Mouse (Mus musculus) neural tube, embryonic 11.5 days (tissue): ENCODE measurements at regions not wholly inside any gene's neighbourhood (a gene's known extent, or its start where the extent isn't known, plus 50 kb on each side); places are given as distances from the start of the nearest gene placed in this dataset.
A peak's percentile ranks its signal among the peaks of the same experiment; 100 is the strongest.

Experiments used
- ATAC-seq: fragments of 200-750 bp; cut with Nextera tagmentation; 2 replicates; pipeline ENCODE4 v1.8.0; 2017; ENCODE audit warnings: moderate number of reproducible peaks, mild to moderate bottlenecking, moderate TSS enrichment, moderate library complexity; ENCODE audit not compliant: insufficient read depth, low FRiP score, low TSS enrichment
- DNase-seq: peaks from one replicate; pipeline ENCODE4 v3.0.0-alpha.2; 2015; ENCODE audit warnings: low spot score
- H3K27ac ChIP-seq: fragments of 300-500 bp; sonication (generic); 2 replicates; pipeline ENCODE4 v1.5.1; 2014; ENCODE audit warnings: low read depth, mild to moderate bottlenecking, low read length
- H3K27me3 ChIP-seq: fragments of 300-500 bp; sonication (generic); 2 replicates; pipeline ENCODE4 v1.6.1; 2014; ENCODE audit warnings: mild to moderate bottlenecking, low read length, mixed read lengths; ENCODE audit not compliant: control insufficient read depth, insufficient read depth
- H3K36me3 ChIP-seq: fragments of 300-500 bp; sonication (generic); 2 replicates; pipeline ENCODE4 v1.6.1; 2014; ENCODE audit warnings: mild to moderate bottlenecking, low read length, moderate library complexity, mixed read lengths; ENCODE audit not compliant: control insufficient read depth, insufficient read depth
- H3K4me1 ChIP-seq: fragments of 300-500 bp; sonication (generic); 2 replicates; pipeline ENCODE4 v1.6.1; 2014; ENCODE audit warnings: low read length, mixed read lengths; ENCODE audit not compliant: control insufficient read depth, insufficient read depth
- H3K4me2 ChIP-seq: fragments of 300-500 bp; sonication (generic); 2 replicates; pipeline ENCODE4 v1.6.1; 2014; ENCODE audit warnings: low read depth, mild to moderate bottlenecking, moderate library complexity
- H3K4me3 ChIP-seq: fragments of 300-500 bp; sonication (generic); 2 replicates; pipeline ENCODE4 v1.5.1; 2014; ENCODE audit warnings: low read depth, low read length
- H3K9ac ChIP-seq: fragments of 300-500 bp; sonication (generic); 2 replicates; pipeline ENCODE4 v1.6.1; 2014; ENCODE audit warnings: mild to moderate bottlenecking, low read length
- H3K9me3 ChIP-seq: fragments of 300-500 bp; sonication (generic); 2 replicates; pipeline ENCODE4 v1.6.1; 2016; ENCODE audit warnings: low read length; ENCODE audit not compliant: control insufficient read depth
- WGBS: fragments of 180-500 bp; shearing (Covaris S2); extraction: QIAGEN DNeasy Blood & Tissue Kit; methylation state at CpG from one replicate; pipeline ENCODE4 v1.1.7; 2014; 5-methylcytosine and 5-hydroxymethylcytosine counted together

- Histone ChIP-seq H3K9me3 (no peaks in the 10 kb centered on the region), H3K9ac (no peak overlapping the region), H3K36me3 (no peaks in the 10 kb centered on the region), H3K27me3 (no peaks in the 10 kb centered on the region), H3K27ac (no peak overlapping the region), H3K4me2 (no peak overlapping the region), H3K4me3 (no peak overlapping the region), H3K4me1 (no peaks in the 10 kb centered on the region)
- 91% methylated on average over 1 of the region's 1 CpGs for WGBS
- ATAC-seq (no peak), DNase-seq (no peak)
Observed at GRCm38 (mm10) chr3:147825337-147825736, 973.2 kb downstream of the Ttll7 start.

DNA sequence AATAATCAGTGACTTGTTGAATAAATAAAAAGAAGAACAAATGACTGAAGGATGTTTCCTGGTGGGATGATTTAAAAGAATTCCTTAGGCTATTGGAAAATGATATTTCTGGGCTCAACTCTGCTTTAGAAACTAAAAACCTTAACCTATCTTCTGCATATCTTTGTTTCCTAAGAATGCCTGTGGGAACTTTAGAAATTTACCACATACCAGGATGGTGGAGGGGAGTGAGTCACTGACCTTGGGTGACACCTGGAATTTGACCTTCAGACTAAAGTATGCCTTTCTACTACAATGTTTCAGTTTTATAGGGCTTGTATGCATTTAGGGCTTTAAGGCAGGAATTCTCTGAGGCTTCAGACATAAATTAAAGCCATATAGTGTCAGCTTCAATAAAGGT, 972.3 kb downstream of the Ttll7 start:
- no peak for ATAC-seq

GRCm38 (mm10) chr3:147814080-147814650, 962.0 kb downstream of the Ttll7 start:
- Histone ChIP-seq H3K27me3 (no peaks in the 10 kb centered on the region), H3K27ac (no peak overlapping the region), H3K36me3 (no peaks in the 10 kb centered on the region), H3K9ac (no peak overlapping the region), H3K9me3 (no peaks in the 10 kb centered on the region), H3K4me2 (no peak overlapping the region), H3K4me1 (no peaks in the 10 kb centered on the region), H3K4me3 (no peak overlapping the region)
- DNase-seq (no peak), ATAC-seq (no peak)

More for the DNA sequence above, 972.3 kb downstream of the Ttll7 start:
- Histone ChIP-seq H3K4me1 (no peaks in the 10 kb centered on the region), H3K27me3 (no peaks in the 10 kb centered on the region), H3K9me3 (no peaks in the 10 kb centered on the region), H3K36me3 (no peaks in the 10 kb centered on the region), H3K4me2 (no peak overlapping the region), H3K9ac (no peak overlapping the region), H3K27ac (no peak overlapping the region), H3K4me3 (no peak overlapping the region)
- DNase-seq: no peak

GRCm38 (mm10) chr3:147802546-147802945, 950.4 kb downstream of the Ttll7 start:
- 87% methylated on average over 4 of the region's 4 CpGs for WGBS
- Histone ChIP-seq H3K27me3 (no peaks in the 10 kb centered on the region), H3K27ac (no peak overlapping the region), H3K4me3 (no peak overlapping the region), H3K4me2 (no peak overlapping the region), H3K9ac (no peak overlapping the region), H3K36me3 (no peaks in the 10 kb centered on the region), H3K9me3 (no peaks in the 10 kb centered on the region), H3K4me1 (no peaks in the 10 kb centered on the region)
- ATAC-seq (no peak), DNase-seq (no peak)

DNA sequence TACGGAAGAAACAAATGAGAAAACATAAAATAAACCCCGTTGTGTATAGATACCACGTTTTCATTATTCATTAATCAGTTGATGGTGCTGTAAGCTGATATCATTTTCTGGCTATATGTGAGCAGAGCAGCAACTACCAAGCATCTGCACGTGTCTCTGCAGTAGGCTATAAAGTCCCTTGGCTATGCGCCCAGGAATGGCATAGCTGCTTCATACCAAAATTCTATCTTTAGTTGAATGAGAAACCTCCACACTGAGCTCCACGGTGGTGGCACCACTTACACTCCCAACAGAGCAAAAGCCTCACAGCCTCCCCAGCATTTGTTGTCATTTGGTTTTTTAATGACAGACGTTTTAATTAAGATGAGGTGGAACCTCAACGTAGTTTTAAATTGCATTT, 944.4 kb downstream of the Ttll7 start:
- DNase-seq: no peak
- Histone ChIP-seq H3K36me3 (no peaks in the 10 kb centered on the region), H3K4me3 (no peak overlapping the region), H3K9me3 (no peaks in the 10 kb centered on the region), H3K9ac (no peak overlapping the region), H3K27ac (no peak overlapping the region), H3K4me1 (no peaks in the 10 kb centered on the region), H3K27me3 (no peaks in the 10 kb centered on the region), H3K4me2 (no peak overlapping the region)
- WGBS: 88% methylated on average over 8 of the region's 8 CpGs
- no peak for ATAC-seq

DNA sequence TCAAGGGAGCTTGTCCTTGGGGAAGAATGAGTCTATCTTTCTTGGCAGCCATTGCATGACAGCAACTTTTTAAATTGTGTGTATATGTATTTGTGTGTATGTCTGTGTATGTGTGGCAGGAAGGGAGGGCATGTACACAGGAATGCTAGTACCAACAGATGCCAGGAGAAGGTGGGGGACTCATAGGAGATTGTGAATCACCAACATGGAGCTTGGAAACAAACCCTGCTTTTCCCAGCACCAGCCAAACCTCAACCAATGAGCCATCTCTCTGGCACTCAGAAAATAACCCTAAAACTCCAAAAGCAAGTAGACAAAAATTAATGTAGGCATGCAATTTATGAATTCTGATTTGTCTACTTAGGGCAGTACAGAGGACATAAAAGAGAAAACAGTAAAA, 942.9 kb downstream of the Ttll7 start:
- ATAC-seq (no peak), DNase-seq (no peak)
- Histone ChIP-seq H3K4me2 (no peak overlapping the region), H3K4me3 (no peak overlapping the region), H3K9ac (no peak overlapping the region), H3K27ac (no peak overlapping the region), H3K36me3 (no peaks in the 10 kb centered on the region), H3K9me3 (no peaks in the 10 kb centered on the region), H3K4me1 (no peaks in the 10 kb centered on the region), H3K27me3 (no peaks in the 10 kb centered on the region)

DNA sequence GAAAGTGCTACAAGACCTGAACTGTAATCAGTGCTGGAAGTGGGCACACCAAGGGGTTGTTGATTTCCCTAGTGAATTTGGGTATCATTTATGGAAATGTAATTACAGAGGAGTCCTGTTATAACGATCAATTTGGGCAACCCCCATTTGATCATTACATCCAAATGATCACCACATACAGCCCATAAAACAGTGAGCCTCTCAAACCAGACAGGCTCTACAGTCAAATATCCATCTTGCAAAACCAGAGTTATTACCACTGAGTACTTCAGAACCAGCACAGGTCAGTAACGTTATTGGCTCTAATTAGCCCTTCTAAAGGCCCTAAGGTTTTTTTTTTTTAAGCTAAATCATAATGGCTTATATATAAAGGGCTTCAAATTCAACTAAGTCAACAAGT, 934.4 kb downstream of the Ttll7 start:
- WGBS: 60% methylated on average over 2 of the region's 2 CpGs
- no peak overlapping the region for H3K9ac ChIP-seq
- H3K27me3 ChIP-seq: no peaks in the 10 kb centered on the region
- H3K4me2 ChIP-seq: no peak overlapping the region
- no peaks in the 10 kb centered on the region for H3K9me3 ChIP-seq
- no peaks in the 10 kb centered on the region for H3K36me3 ChIP-seq
- no peak overlapping the region for H3K27ac ChIP-seq
- H3K4me1 ChIP-seq: no peaks in the 10 kb centered on the region
- H3K4me3 ChIP-seq: no peak overlapping the region
- ATAC-seq (no peak), DNase-seq (no peak)

DNA sequence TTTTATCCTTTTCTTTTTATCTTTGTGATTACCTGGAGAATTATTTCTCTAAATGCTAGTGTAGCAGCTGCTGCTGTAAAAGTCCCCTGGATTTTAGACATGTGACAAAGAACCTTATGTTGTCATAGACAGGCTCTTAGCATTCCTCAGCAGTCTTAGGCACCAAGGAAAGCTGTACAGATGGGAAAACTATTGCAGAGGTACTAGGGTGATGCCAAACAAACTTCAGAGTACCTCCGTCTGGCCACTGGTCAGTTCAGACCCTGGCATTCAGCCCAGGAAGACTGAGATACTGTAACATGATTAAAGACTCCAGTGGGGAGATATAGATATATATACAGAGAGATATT, 898.6 kb downstream of the Ttll7 start:
- H3K27ac ChIP-seq: no peak overlapping the region
- H3K36me3 ChIP-seq: no peaks in the 10 kb centered on the region
- no peak for DNase-seq
- no peaks in the 10 kb centered on the region for H3K9me3 ChIP-seq
- no peaks in the 10 kb centered on the region for H3K27me3 ChIP-seq
- WGBS: 76% methylated on average over 1 of the region's 1 CpGs
- ATAC-seq: no peak
- H3K4me3 ChIP-seq: no peak overlapping the region
- no peak overlapping the region for H3K4me2 ChIP-seq
- no peak overlapping the region for H3K9ac ChIP-seq
- no peaks in the 10 kb centered on the region for H3K4me1 ChIP-seq

- Histone ChIP-seq H3K4me2 (no peak overlapping the region), H3K9ac (no peak overlapping the region), H3K27me3 (no peaks in the 10 kb centered on the region), H3K36me3 (no peaks in the 10 kb centered on the region), H3K4me1 (no peaks in the 10 kb centered on the region), H3K4me3 (no peak overlapping the region), H3K27ac (no peak overlapping the region), H3K9me3 (no peaks in the 10 kb centered on the region)
- DNase-seq (no peak), ATAC-seq (peak; percentile 53; the same call in 1 of the 2 replicates)
- WGBS: 64% methylated on average over 12 of the region's 12 CpGs
Observed at GRCm38 (mm10) chr3:147749939-147750841, 898.0 kb downstream of the Ttll7 start.
